Mouse (Mus musculus) lung, embryonic 14.5 days (tissue): ENCODE measurements around the gene Vkorc1. TPM values are rescaled to one million over a fixed set of nuclear protein-coding genes. Genes with fewer than 3 reads are reported as not detected.
"Not testable (repeated sequence)": the region's sequence is repeated elsewhere in the genome, so short reads cannot be mapped to it uniquely, and the experiment has no call there.

ENCODE experiments used
- ATAC-seq: fragments of 200-750 bp; cut with Nextera tagmentation; 2 replicates; pipeline ENCODE4 v1.8.0; 2017; ENCODE audit warnings: mild to moderate bottlenecking, moderate TSS enrichment, moderate library complexity; ENCODE audit not compliant: insufficient read depth
- DNase-seq: peaks from one replicate; pipeline ENCODE4 v3.0.0-alpha.2; 2015
- H3K27ac ChIP-seq: fragments of 300-500 bp; sonication (generic); 2 replicates; pipeline ENCODE4 v1.5.1; 2014; ENCODE audit warnings: low read depth, mild to moderate bottlenecking, moderate library complexity
- H3K27me3 ChIP-seq: fragments of 300-500 bp; sonication (generic); 2 replicates; pipeline ENCODE4 v1.6.1; 2014; ENCODE audit warnings: low read length, control low read depth; ENCODE audit not compliant: insufficient read depth
- H3K36me3 ChIP-seq: fragments of 300-500 bp; sonication (generic); 2 replicates; pipeline ENCODE4 v1.6.1; 2014; ENCODE audit warnings: control low read depth; ENCODE audit not compliant: insufficient read depth
- H3K4me1 ChIP-seq: fragments of 300-500 bp; sonication (generic); 2 replicates; pipeline ENCODE4 v1.6.1; 2014; ENCODE audit warnings: antibody characterized with exemption, control low read depth; ENCODE audit not compliant: insufficient read depth
- H3K4me2 ChIP-seq: fragments of 300-500 bp; sonication (generic); 2 replicates; pipeline ENCODE4 v1.6.1; 2014; ENCODE audit warnings: mild to moderate bottlenecking
- H3K4me3 ChIP-seq: fragments of 300-500 bp; sonication (generic); 2 replicates; pipeline ENCODE4 v1.5.1; 2014; ENCODE audit warnings: low read depth, low read length
- H3K9ac ChIP-seq: fragments of 300-500 bp; sonication (generic); 2 replicates; pipeline ENCODE4 v1.6.1; 2014
- H3K9me3 ChIP-seq: fragments of 300-500 bp; sonication (generic); 2 replicates; pipeline ENCODE4 v1.6.1; 2016; ENCODE audit warnings: low read depth, low read length, control low read depth
- CTCF ChIP-seq: IDR thresholded peaks from 2 replicates; pipeline ENCODE4 v1.5.1; 2016; ENCODE audit warnings: antibody characterized with exemption, low read depth
- WGBS: fragments of 180-500 bp; shearing (Covaris S2); extraction: QIAGEN DNeasy Blood & Tissue Kit; methylation state at CpG from one replicate; pipeline ENCODE4 v1.1.7; 2014; 5-methylcytosine and 5-hydroxymethylcytosine counted together
- polyA plus RNA-seq: library from polyadenylated mRNA; unstranded; fragments of >200 nt; fragmentation: Nextera tagmentation; extraction: Ambion mirVana; gene quantifications from 2 replicates; pipeline ENCODE4 v1.2.1, GENCODE M21; 2014

Vkorc1 gene
- 127 and 129 TPM in 2 replicates for polyA plus RNA-seq

GRCm38 (mm10) chr7:127895442-127895841, at the start of gene Vkorc1, which contains the start of gene Gm21974:
Vkorc1 (minus strand) TSS chr7:127895617.
Gm21974 (minus strand) TSS chr7:127895454.
- peak within 1 kb of the TSS; percentile 67 for H3K4me3 ChIP-seq
- under 1% methylated on average over 26 of the region's 26 CpGs for WGBS
- peaks cover 8% of the 10 kb centered on the region for H3K4me1 ChIP-seq
- peaks cover 21% of the 10 kb centered on the region; the same call in 1 of the 2 replicates for H3K36me3 ChIP-seq
- H3K4me2 ChIP-seq = peak within 1 kb of the TSS; percentile 88
- H3K9me3 ChIP-seq = no peaks in the 10 kb centered on the region
- ATAC-seq (peak; percentile 99), DNase-seq (peak; percentile 97)
- no peaks in the 10 kb centered on the region for H3K27me3 ChIP-seq
- peak; percentile 57 for TF ChIP-seq CTCF
- H3K27ac ChIP-seq = peak within 1 kb of the TSS; percentile 82
- H3K9ac ChIP-seq = peak within 1 kb of the TSS; percentile 70

- no peaks in the 10 kb centered on the region for H3K9me3 ChIP-seq
- no peak for TF ChIP-seq CTCF
- H3K9ac ChIP-seq = no peak overlapping the region; the same call in 1 of the 2 replicates
- H3K27ac ChIP-seq = no peak overlapping the region
- no peaks in the 10 kb centered on the region for H3K36me3 ChIP-seq
- 9% methylated on average over 23 of the region's 23 CpGs for WGBS
- peaks cover 25% of the 10 kb centered on the region for H3K27me3 ChIP-seq
- no peaks in the 10 kb centered on the region for H3K4me1 ChIP-seq
- peak overlapping the region; percentile 17; the same call in 1 of the 2 replicates for H3K4me3 ChIP-seq
- peak; percentile 63 for DNase-seq
- H3K4me2 ChIP-seq = peak overlapping the region; percentile 53
- peak; percentile 75 for ATAC-seq
Observed at GRCm38 (mm10) chr7:127944614-127945013, 49.2 kb upstream of the Vkorc1 start.

- not testable (repeated sequence) for H3K9me3 ChIP-seq, H3K36me3 ChIP-seq, H3K4me3 ChIP-seq, ATAC-seq, H3K4me2 ChIP-seq, H3K27ac ChIP-seq, H3K9ac ChIP-seq, H3K4me1 ChIP-seq, DNase-seq
- 44% methylated on average over 2 of the region's 2 CpGs for WGBS
- H3K27me3 ChIP-seq = peaks cover 25% of the 10 kb centered on the region
Observed at GRCm38 (mm10) chr7:127942097-127942496, 46.7 kb upstream of the Vkorc1 start.

GRCm38 (mm10) chr7:127936216-127936884, 40.9 kb upstream of the Vkorc1 start:
- WGBS = 46% methylated on average over 18 of the region's 18 CpGs
- Histone ChIP-seq H3K27ac (no peak overlapping the region), H3K4me3 (peak overlapping the region; percentile 71), H3K36me3 (no peaks in the 10 kb centered on the region), H3K27me3 (no peaks in the 10 kb centered on the region), H3K4me2 (peak overlapping the region; percentile 97), H3K4me1 (peaks cover 3% of the 10 kb centered on the region), H3K9ac (peak overlapping the region; percentile 76), H3K9me3 (no peaks in the 10 kb centered on the region)
- no peak for ATAC-seq
- no peak for DNase-seq
- no peak for TF ChIP-seq CTCF

- Histone ChIP-seq H3K36me3 (no peaks in the 10 kb centered on the region), H3K9ac (peak overlapping the region; percentile 76), H3K4me3 (peak overlapping the region; percentile 71), H3K4me2 (peak overlapping the region; percentile 97), H3K4me1 (peaks cover 6% of the 10 kb centered on the region), H3K27me3 (no peaks in the 10 kb centered on the region), H3K27ac (peak overlapping the region; percentile 69; the same call in 1 of the 2 replicates), H3K9me3 (no peaks in the 10 kb centered on the region)
- ATAC-seq (peak; percentile 43), DNase-seq (peak; percentile 48)
- under 1% methylated on average over 38 of the region's 38 CpGs for WGBS
- no peak for TF ChIP-seq CTCF
Observed at GRCm38 (mm10) chr7:127935748-127936159, 40.3 kb upstream of the Vkorc1 start.

GRCm38 (mm10) chr7:127935028-127935722, 39.8 kb upstream of the Vkorc1 start:
- peak overlapping the region; percentile 77; the same call in 1 of the 2 replicates for H3K27ac ChIP-seq
- no peaks in the 10 kb centered on the region for H3K36me3 ChIP-seq
- peak overlapping the region; percentile 97 for H3K4me2 ChIP-seq
- H3K4me1 ChIP-seq = peaks cover 6% of the 10 kb centered on the region
- WGBS = 6% methylated on average over 32 of the region's 32 CpGs
- ATAC-seq = peak; percentile 93
- peak; percentile 98 for DNase-seq
- H3K4me3 ChIP-seq = peak overlapping the region; percentile 71
- peak; percentile 98 for TF ChIP-seq CTCF
- H3K9me3 ChIP-seq = no peaks in the 10 kb centered on the region
- peak overlapping the region; percentile 76 for H3K9ac ChIP-seq
- no peaks in the 10 kb centered on the region for H3K27me3 ChIP-seq

- no peak for DNase-seq
- ATAC-seq = no peak
- Histone ChIP-seq H3K27ac (no peak overlapping the region; the same call in 1 of the 2 replicates), H3K9me3 (no peaks in the 10 kb centered on the region), H3K4me2 (no peak overlapping the region), H3K9ac (no peak overlapping the region), H3K27me3 (no peaks in the 10 kb centered on the region; the same call in 1 of the 2 replicates), H3K36me3 (no peaks in the 10 kb centered on the region), H3K4me3 (no peak overlapping the region), H3K4me1 (peaks cover 6% of the 10 kb centered on the region)
- TF ChIP-seq CTCF = no peak
- 69% methylated on average over 5 of the region's 5 CpGs for WGBS
Observed at GRCm38 (mm10) chr7:127934075-127934474, 38.7 kb upstream of the Vkorc1 start.
